7 mouse cellular contexts compared by ENCODE assay signal in the genomic region with DNA sequence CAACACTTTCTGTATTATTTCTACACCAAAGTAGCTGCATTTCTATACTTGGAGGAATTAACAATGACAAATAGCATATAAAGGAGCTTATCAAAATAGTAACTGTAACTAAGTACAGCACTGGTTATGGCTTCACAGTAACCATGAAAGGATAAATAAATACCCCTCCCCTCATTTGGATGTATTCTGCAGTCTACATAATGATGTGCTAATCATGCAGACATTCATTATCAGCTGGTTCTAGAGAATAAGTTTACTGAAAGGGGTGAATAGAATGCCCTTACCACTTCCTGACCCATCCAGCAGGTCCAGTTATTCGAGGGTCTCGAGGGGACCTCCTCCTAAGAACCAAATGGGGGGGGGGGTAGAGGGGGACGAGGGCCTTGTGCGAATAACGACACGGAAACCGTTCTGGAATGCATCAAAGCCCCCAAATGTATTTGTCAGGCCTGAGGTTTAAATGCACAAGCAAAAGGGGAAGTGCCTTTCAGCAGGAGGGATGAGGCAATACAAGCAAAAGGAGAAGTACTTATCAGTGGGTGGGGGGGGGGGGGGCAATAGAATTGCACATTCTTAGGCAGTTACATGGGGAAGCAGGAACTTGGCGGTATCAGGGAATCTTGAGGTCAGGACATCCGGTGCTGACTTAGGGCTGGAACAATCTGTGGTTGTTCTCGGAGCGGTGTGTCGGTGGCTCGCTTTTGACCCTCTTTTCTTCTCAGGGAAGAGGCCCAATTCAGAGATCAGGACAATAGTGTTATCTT.
DNase-seq lines count a peak whose midpoint lies in the region; ATAC-seq lines count a peak whose summit lies in the region.

No protein-coding gene starts in this region.

- ATAC-seq in hematopoietic stem cell, adult 5-6 weeks (replicated peaks in 1 of 2; ENCODE audit: insufficient read depth in 1 of 2, low FRiP score in 2 of 2, low TSS enrichment in 1 of 2, low read depth in 1 of 2, poor library complexity in 2 of 2, severe bottlenecking in 2 of 2): peak; percentile 54 to 72; a peak in 2 of 4 replicates

- peak; percentile 1 for DNase-seq in adrenal gland, adult 2 months
- DNase-seq in heart, adult 11 months: peak; percentile 96
- DNase-seq in liver: peak; percentile 9
- DNase-seq in lung, postnatal 25 days (ENCODE audit: low spot score): peak; percentile 31
- peak; percentile 13 to 17 for DNase-seq in natural killer cell, adult 2 months (ENCODE audit: low spot score in 2 of 2)
- DNase-seq in thymus, postnatal 0 days (ENCODE audit: low spot score): peak; percentile 3

Comparison
In these comparisons a context has a peak if more than half of its experiments do, and no peak if none do; other contexts are left out.
1. Peak in every context shown above with its lines: DNase-seq and ATAC-seq.
2. DNase-seq: peak in every context shown above with its lines; median percentile 96 in heart, adult 11 months; 31 in lung, postnatal 25 days; 15 in natural killer cell, adult 2 months; 9 in liver; 3 in thymus, postnatal 0 days; 1 in adrenal gland, adult 2 months.